Comparison of ENCODE assay signal across 23 mouse cellular contexts in genomic region chr5:125425698-125426276, GRCm38 (mm10). TPM values are rescaled to one million over a fixed set of nuclear protein-coding genes. Genes with fewer than 3 reads are reported as not detected.
DNase-seq lines count a peak whose midpoint lies in the region; ATAC-seq lines count a peak whose summit lies in the region.
"Had no signal": no experiment of that assay in that cellular context is flagged by ENCODE, and none has a peak within 500 bp of the region (broad histone marks: within the 10 kb centered on the region; RNA-seq: fewer than 3 reads in every experiment).

No protein-coding gene starts in this region.

- no peak overlapping the region for H3K4me3 ChIP-seq in heart, embryonic 10.5 days
- H3K4me3 ChIP-seq: embryonic facial prominence, embryonic 12.5 days; hindbrain, embryonic 15.5 days; limb, embryonic 10.5 days; liver, embryonic 15.5 days; lung, embryonic 15.5 days; myocyte had no signal

- DNase-seq in heart, embryonic 10.5 days (ENCODE audit: low spot score) = no peak
- no peak for DNase-seq in heart, adult 9 months (ENCODE audit: low spot score in 2 of 2)
- DNase-seq in A20 (ENCODE audit: low read depth, low spot score) = peak; percentile 57
- DNase-seq in natural killer cell, adult 2 months (ENCODE audit: low spot score in 2 of 2) = no peak
- no peak for DNase-seq in adrenal gland, postnatal 14 days
- DNase-seq: cerebellum, adult 11-12 months; cerebellum, postnatal 14 days; gastrocnemius, postnatal 25 days; kidney, adult 8-10 months; kidney, postnatal 10 days; liver; lung, postnatal 36 days had no signal

- peak; percentile 54; the same call in 1 of the 2 replicates for ATAC-seq in common myeloid progenitor, adult 5-6 weeks (replicated peaks; ENCODE audit: low read depth, poor library complexity, severe bottlenecking)
- peak; percentile 35; the same call in 1 of the 2 replicates for ATAC-seq in megakaryocyte progenitor cell, adult 5-6 weeks (replicated peaks; ENCODE audit: poor library complexity)
- ATAC-seq: midbrain, embryonic 16.5 days had no signal

- peaks cover 100% of the 10 kb centered on the region for H3K36me3 ChIP-seq in heart, embryonic 10.5 days

- 0 out of 2 replicates have a peak overlapping the region, but pooled peaks have one; percentile 8 for H3K27ac ChIP-seq in heart, embryonic 10.5 days
- H3K27ac ChIP-seq: embryonic facial prominence, embryonic 12.5 days; hindbrain, embryonic 15.5 days; limb, embryonic 10.5 days; liver, embryonic 15.5 days; lung, embryonic 15.5 days; stomach, postnatal 0 days had no signal

- H3K27me3 ChIP-seq in heart, embryonic 10.5 days (ENCODE audit: insufficient read depth, poor library complexity, severe bottlenecking) = no peaks in the 10 kb centered on the region
- H3K27me3 ChIP-seq: embryonic facial prominence, embryonic 12.5 days; hindbrain, embryonic 15.5 days; liver, embryonic 15.5 days; lung, embryonic 15.5 days had no signal

- WGBS in heart, embryonic 10.5 days = 92% methylated on average over 10 of the region's 10 CpGs

- H3K4me1 ChIP-seq in heart, embryonic 10.5 days = peaks cover 3% of the 10 kb centered on the region; the same call in 1 of the 2 replicates
- H3K4me1 ChIP-seq: embryonic facial prominence, embryonic 12.5 days; hindbrain, embryonic 15.5 days; limb, embryonic 10.5 days; liver, embryonic 15.5 days; lung, embryonic 15.5 days had no signal

- H3K9me3 ChIP-seq in heart, embryonic 10.5 days = no peaks in the 10 kb centered on the region
- H3K9me3 ChIP-seq: embryonic facial prominence, embryonic 12.5 days; hindbrain, embryonic 15.5 days; limb, embryonic 10.5 days; liver, embryonic 15.5 days; lung, embryonic 15.5 days had no signal

RNA-seq across cellular contexts. Expression of gene Dhx37, which starts 8.1 kb away (rescaled TPM):
- polyA plus RNA-seq in heart, embryonic 10.5 days (2016; fragmentation: Nextera tagmentation; extraction: Ambion mirVana) = 15.9 and 18.7 TPM in 2 replicates
- total RNA-seq in common myeloid progenitor, adult 5-6 weeks (2017) = 19.8 and 72.8 TPM in 2 replicates
- 18.9 and 20.0 TPM in 2 replicates for total RNA-seq in megakaryocyte progenitor cell, adult 5-6 weeks (2015)
- total RNA-seq in megakaryocyte progenitor cell, adult 5-6 weeks (2017) = 47.9 and 56.5 TPM in 2 replicates
- total RNA-seq in adrenal gland, postnatal 14 days (2021) = 14.6 and 15.7 TPM in 2 replicates

RNA-seq across cellular contexts. Expression of gene Bri3bp, which starts 15.6 kb away (rescaled TPM):
- polyA plus RNA-seq in heart, embryonic 10.5 days (2016; fragmentation: Nextera tagmentation; extraction: Ambion mirVana) = 45.6 and 52.9 TPM in 2 replicates
- total RNA-seq in common myeloid progenitor, adult 5-6 weeks (2017) = 32.7 and 32.8 TPM in 2 replicates
- total RNA-seq in megakaryocyte progenitor cell, adult 5-6 weeks (2015) = 53.2 and 60.7 TPM in 2 replicates
- total RNA-seq in megakaryocyte progenitor cell, adult 5-6 weeks (2017) = 27.7 and 31.0 TPM in 2 replicates
- 24.0 and 27.9 TPM in 2 replicates for total RNA-seq in adrenal gland, postnatal 14 days (2021)

RNA-seq across cellular contexts. Expression of gene Ubc, which starts 35.8 kb away (rescaled TPM):
- 921 and 966 TPM in 2 replicates for polyA plus RNA-seq in heart, embryonic 10.5 days (2016; fragmentation: Nextera tagmentation; extraction: Ambion mirVana)
- total RNA-seq in common myeloid progenitor, adult 5-6 weeks (2017) = 252 and 273 TPM in 2 replicates
- total RNA-seq in megakaryocyte progenitor cell, adult 5-6 weeks (2015) = 172 and 201 TPM in 2 replicates
- total RNA-seq in megakaryocyte progenitor cell, adult 5-6 weeks (2017) = 204 and 293 TPM in 2 replicates
- 1,142 and 1,189 TPM in 2 replicates for total RNA-seq in adrenal gland, postnatal 14 days (2021)

RNA-seq across cellular contexts. Expression of gene Gm10382, which starts 36.7 kb away (rescaled TPM):
- polyA plus RNA-seq in heart, embryonic 10.5 days (2016; fragmentation: Nextera tagmentation; extraction: Ambion mirVana) = 0.34 and 0.67 TPM in 2 replicates
- total RNA-seq in common myeloid progenitor, adult 5-6 weeks (2017) = 1.2 TPM in 1 of 2 replicates, not detected in the other
- total RNA-seq in megakaryocyte progenitor cell, adult 5-6 weeks (2015) = not detected in 2 replicates
- 0.91 and 1.3 TPM in 2 replicates for total RNA-seq in megakaryocyte progenitor cell, adult 5-6 weeks (2017)
- 0.26 and 0.49 TPM in 2 replicates for total RNA-seq in adrenal gland, postnatal 14 days (2021)
- total RNA-seq: gastrocnemius, postnatal 25 days; heart, postnatal 10 days had no signal

RNA-seq across cellular contexts. Expression of gene Aacs, which starts 49.8 kb away (rescaled TPM):
- 24.2 and 30.1 TPM in 2 replicates for polyA plus RNA-seq in heart, embryonic 10.5 days (2016; fragmentation: Nextera tagmentation; extraction: Ambion mirVana)
- 8.1 and 10.8 TPM in 2 replicates for total RNA-seq in common myeloid progenitor, adult 5-6 weeks (2017)
- 3.8 and 6.0 TPM in 2 replicates for total RNA-seq in megakaryocyte progenitor cell, adult 5-6 weeks (2015)
- 10.4 and 12.7 TPM in 2 replicates for total RNA-seq in megakaryocyte progenitor cell, adult 5-6 weeks (2017)
- total RNA-seq in adrenal gland, postnatal 14 days (2021) = 25.4 and 27.3 TPM in 2 replicates
